Mouse (Mus musculus) small intestine, adult 2 months (tissue): ENCODE results near the gene Bcl2l12.

Experiments used
- CTCF ChIP-seq: fragments of 200-500 bp; IDR thresholded peaks from 2 replicates; pipeline ENCODE4 v1.5.1; 2012; ENCODE audit warnings: low read depth, mild to moderate bottlenecking, control low read depth, inconsistent platforms, low read length, moderate library complexity, mixed read lengths; ENCODE audit not compliant: insufficient replicate concordance, insufficient read length; ENCODE audit errors: extremely low read depth
- POLR2A ChIP-seq: fragments of 200-500 bp; IDR thresholded peaks from 2 replicates; pipeline ENCODE4 v1.6.1; 2012; ENCODE audit warnings: low read depth, mild to moderate bottlenecking, control low read depth, inconsistent platforms, low read length, moderate library complexity

DNA sequence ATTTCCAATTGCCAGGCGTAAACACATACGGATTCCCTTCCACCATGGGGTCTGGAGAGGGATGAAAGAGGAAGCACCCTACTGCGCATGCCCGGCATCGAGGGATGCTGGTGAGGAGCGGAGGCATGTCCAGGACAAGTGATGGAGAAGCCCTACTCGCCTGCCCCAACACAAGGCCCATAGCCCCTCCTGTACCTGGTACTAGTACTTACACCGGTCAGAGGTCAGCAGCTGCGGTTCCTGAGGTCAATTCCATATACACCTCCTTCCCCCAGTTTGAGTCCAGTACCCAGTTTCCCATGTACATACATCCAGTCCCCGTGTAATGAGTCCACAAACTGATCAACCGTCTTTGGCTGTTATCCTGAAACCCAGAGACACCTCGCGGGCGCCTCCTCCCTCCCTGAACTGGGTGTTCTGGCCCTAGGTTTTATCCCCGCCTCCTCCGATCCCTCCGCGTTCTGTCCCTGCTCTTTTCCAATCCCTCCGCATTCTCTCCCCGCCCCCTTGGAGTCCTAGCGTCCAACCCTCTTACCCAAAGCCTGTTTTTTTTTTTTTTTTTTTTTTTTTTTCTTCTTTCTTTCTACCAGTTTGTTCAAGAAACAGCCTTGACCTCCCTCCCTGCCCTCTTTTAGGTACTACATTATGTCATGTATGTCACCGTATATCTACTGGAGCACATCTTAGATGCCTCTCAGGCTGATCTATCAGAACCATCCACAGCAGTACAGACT, 24.0 kb downstream of the Bcl2l12 start, which contains the start of gene Cpt1c:
- TF ChIP-seq CTCF (no peak), POLR2A (0 out of 2 replicates have a peak, but pooled peaks have one; percentile 8)
